Mouse (Mus musculus) CH12.LX (cell line): ENCODE measurements around the gene Ndp. TPM values are rescaled to one million over a fixed set of nuclear protein-coding genes. Genes with fewer than 3 reads are reported as not detected.

Source experiments
- DNase-seq: peaks from one replicate; pipeline ENCODE4 v3.0.0-alpha.2; 2013; ENCODE audit errors: extremely low read depth
- H3K27ac ChIP-seq: 2 replicates; pipeline ENCODE4 v1.5.1; 2012; ENCODE audit warnings: low read depth, mild to moderate bottlenecking, control low read depth, moderate library complexity; ENCODE audit not compliant: insufficient read depth
- H3K27me3 ChIP-seq: replicated peaks from 2 replicates; pipeline ENCODE3; 2012; ENCODE audit warnings: inconsistent platforms
- H3K36me3 ChIP-seq, 2 experiments: replicated peaks in 1 of 2; 2 replicates each; pipeline versions ENCODE3 to v1.6.1; 2012; ENCODE audit warnings: inconsistent platforms in 1 of 2, low read length in 1 of 2, mild to moderate bottlenecking in 1 of 2, mixed read lengths in 1 of 2, moderate library complexity in 1 of 2; ENCODE audit not compliant: control insufficient read depth in 1 of 2, insufficient read depth in 1 of 2
- H3K4me1 ChIP-seq, 2 experiments: 2 replicates each; pipeline ENCODE4 v1.6.1; 2012; ENCODE audit warnings: inconsistent platforms in 1 of 2, moderate library complexity in 1 of 2; ENCODE audit not compliant: insufficient read depth in 2 of 2, control insufficient read depth in 1 of 2
- H3K4me2 ChIP-seq: 2 replicates; pipeline ENCODE4 v1.6.1; 2012; ENCODE audit warnings: low read depth, mild to moderate bottlenecking, control low read depth; ENCODE audit not compliant: poor library complexity, insufficient read depth, severe bottlenecking
- H3K4me3 ChIP-seq, 3 experiments: fragments of 150-350 bp in 1 of 3; sonication (generic) in 1 of 3; replicated peaks in 1 of 3; 2 replicates each; pipeline versions ENCODE3 to v1.5.1; 2011 to 2012; ENCODE audit warnings: low read depth in 2 of 3, low read length in 2 of 3, mild to moderate bottlenecking in 2 of 3, moderate library complexity in 2 of 3, control low read depth in 1 of 3, improper control_type of control experiment in 1 of 3, inconsistent platforms in 1 of 3, mixed read lengths in 1 of 3; ENCODE audit not compliant: poor library complexity in 1 of 3
- H3K79me2 ChIP-seq: replicated peaks from 2 replicates; pipeline ENCODE4 v1.6.1; 2012; ENCODE audit warnings: mild to moderate bottlenecking, moderate library complexity; ENCODE audit not compliant: control insufficient read depth, poor library complexity, insufficient read depth, severe bottlenecking; ENCODE audit errors: extremely low read depth
- H3K9ac ChIP-seq: 2 replicates; pipeline ENCODE4 v1.6.1; 2012; ENCODE audit warnings: low read depth, mild to moderate bottlenecking, control low read depth, moderate library complexity; ENCODE audit not compliant: insufficient read depth
- H3K9me3 ChIP-seq: replicated peaks from 2 replicates; pipeline ENCODE3; 2012; ENCODE audit warnings: low read length, inconsistent platforms, mixed read lengths
- BHLHE40 ChIP-seq: IDR thresholded peaks from 2 replicates; pipeline ENCODE4 v1.6.1; 2011; ENCODE audit warnings: mild to moderate bottlenecking, low read depth, low read length, improper control_type of control experiment
- CHD1 ChIP-seq: IDR thresholded peaks from 2 replicates; pipeline ENCODE4 v1.6.1; 2012; ENCODE audit warnings: low read depth, low read length, improper control_type of control experiment, inconsistent platforms
- CTCF ChIP-seq, 2 experiments: IDR thresholded peaks in 1 of 2; conservative IDR thresholded peaks in 1 of 2; 2 replicates each; pipeline ENCODE4 v1.5.1; 2011 to 2012; ENCODE audit warnings: low read depth in 2 of 2, low read length in 2 of 2, improper control_type of control experiment in 1 of 2, inconsistent platforms in 1 of 2, mild to moderate bottlenecking in 1 of 2, moderate library complexity in 1 of 2
- E2F4 ChIP-seq: IDR thresholded peaks from 2 replicates; pipeline ENCODE4 v1.6.1; 2011; ENCODE audit warnings: low read depth, low read length, improper control_type of control experiment; ENCODE audit not compliant: insufficient replicate concordance
- ELF1 ChIP-seq: IDR thresholded peaks from 2 replicates; pipeline ENCODE4 v1.6.1; 2014; ENCODE audit warnings: low read depth, mild to moderate bottlenecking, inconsistent platforms, low read length, improper control_type of control experiment
- ETS1 ChIP-seq: conservative IDR thresholded peaks from 2 replicates; pipeline ENCODE4 v1.6.1; 2012; ENCODE audit warnings: low read depth, mild to moderate bottlenecking, inconsistent platforms, low read length, improper control_type of control experiment, moderate library complexity
- GABPA ChIP-seq: IDR thresholded peaks from 2 replicates; pipeline ENCODE4 v1.6.1; 2012; ENCODE audit warnings: low read depth, low read length, improper control_type of control experiment, inconsistent platforms; ENCODE audit not compliant: insufficient replicate concordance
- HCFC1 ChIP-seq: IDR thresholded peaks from 2 replicates; pipeline ENCODE4 v1.6.1; 2012; ENCODE audit warnings: low read depth, mild to moderate bottlenecking, inconsistent platforms, low read length, improper control_type of control experiment
- IRF4 ChIP-seq: IDR thresholded peaks from 2 replicates; pipeline ENCODE4 v1.6.1; 2014; ENCODE audit warnings: low read depth, mild to moderate bottlenecking, inconsistent platforms, low read length, improper control_type of control experiment
- JUND ChIP-seq: conservative IDR thresholded peaks from 2 replicates; pipeline ENCODE4 v1.6.1; 2011; ENCODE audit warnings: low read depth, low read length, improper control_type of control experiment
- KAT2A ChIP-seq: IDR thresholded peaks from 2 replicates; pipeline ENCODE4 v1.6.1; 2012; ENCODE audit warnings: low read length, improper control_type of control experiment, inconsistent platforms; ENCODE audit not compliant: insufficient replicate concordance
- MAX ChIP-seq: IDR thresholded peaks from 2 replicates; pipeline ENCODE4 v1.6.1; 2011; ENCODE audit warnings: low read length, improper control_type of control experiment
- MEF2A ChIP-seq: IDR thresholded peaks from 2 replicates; pipeline ENCODE4 v1.6.1; 2014; ENCODE audit warnings: low read depth, mild to moderate bottlenecking, inconsistent platforms, low read length, improper control_type of control experiment, borderline replicate concordance
- MXI1 ChIP-seq: IDR thresholded peaks from 2 replicates; pipeline ENCODE4 v1.6.1; 2011; ENCODE audit warnings: mild to moderate bottlenecking, low read depth, low read length, improper control_type of control experiment
- MYC ChIP-seq: IDR thresholded peaks from 2 replicates; pipeline ENCODE4 v1.6.1; 2011; ENCODE audit warnings: low read depth, mild to moderate bottlenecking, improper control_type of control experiment, low read length
- NRF1 ChIP-seq: IDR thresholded peaks from 2 replicates; pipeline ENCODE4 v1.6.1; 2014; ENCODE audit warnings: low read depth, mild to moderate bottlenecking, inconsistent platforms, low read length, improper control_type of control experiment, moderate library complexity
- RAD21 ChIP-seq: IDR thresholded peaks from 2 replicates; pipeline ENCODE4 v1.6.1; 2011; ENCODE audit warnings: low read depth, mild to moderate bottlenecking, low read length, improper control_type of control experiment, moderate library complexity
- SIN3A ChIP-seq: IDR thresholded peaks from 2 replicates; pipeline ENCODE4 v1.6.1; 2012; ENCODE audit warnings: low read length, improper control_type of control experiment, inconsistent platforms
- SMC3 ChIP-seq: IDR thresholded peaks from 2 replicates; pipeline ENCODE4 v1.6.1; 2011; ENCODE audit warnings: low read depth, low read length, improper control_type of control experiment
- TBP ChIP-seq: conservative IDR thresholded peaks from 2 replicates; pipeline ENCODE4 v1.6.1; 2011; ENCODE audit warnings: low read depth, low read length, improper control_type of control experiment
- TCF12 ChIP-seq: IDR thresholded peaks from 2 replicates; pipeline ENCODE4 v1.6.1; 2014; ENCODE audit warnings: low read depth, mild to moderate bottlenecking, inconsistent platforms, low read length, improper control_type of control experiment
- UBTF ChIP-seq: IDR thresholded peaks from 2 replicates; pipeline ENCODE4 v1.6.1; 2012; ENCODE audit warnings: low read depth, mild to moderate bottlenecking, inconsistent platforms, low read length, improper control_type of control experiment, moderate library complexity
- USF1 ChIP-seq: IDR thresholded peaks from 2 replicates; pipeline ENCODE4 v1.6.1; 2014; ENCODE audit warnings: low read depth, mild to moderate bottlenecking, inconsistent platforms, low read length, improper control_type of control experiment
- USF2 ChIP-seq: conservative IDR thresholded peaks from 2 replicates; pipeline ENCODE4 v1.6.1; 2011; ENCODE audit warnings: low read depth, low read length, improper control_type of control experiment
- ZC3H11A ChIP-seq: IDR thresholded peaks from 2 replicates; pipeline ENCODE4 v1.6.1; 2012; ENCODE audit warnings: low read depth, mild to moderate bottlenecking, inconsistent platforms, low read length, improper control_type of control experiment
- ZKSCAN1 ChIP-seq: IDR thresholded peaks from 2 replicates; pipeline ENCODE4 v1.6.1; 2012; ENCODE audit warnings: low read depth, inconsistent platforms, low read length, improper control_type of control experiment, borderline replicate concordance
- ZMIZ1 ChIP-seq: IDR thresholded peaks from 2 replicates; pipeline ENCODE4 v1.6.1; 2012; ENCODE audit warnings: low read depth, mild to moderate bottlenecking, inconsistent platforms, low read length, improper control_type of control experiment
- ZNF384 ChIP-seq: IDR thresholded peaks from 2 replicates; pipeline ENCODE4 v1.6.1; 2012; ENCODE audit warnings: low read depth, low read length, improper control_type of control experiment, inconsistent platforms
- dilution Hi-C: fragments of 300-500 bp; cut with MboI; formaldehyde crosslinking; loops from 2 replicates; pipeline ENCODE4 v1.14.3; 2020; ENCODE audit warnings: low sequenced_read_pairs; ENCODE audit not compliant: extremely low pct_unique_long_range_greater_than_20kb, extremely low pct_ligation_motif_present
- in situ Hi-C: fragments of 300-500 bp; cut with MboI; formaldehyde crosslinking; loops from 3 replicates; pipeline ENCODE4 v1.14.3; 2019; ENCODE audit warnings: low sequenced_read_pairs, low pct_ligation_motif_present, low pct_unique_long_range_greater_than_20kb, mixed read lengths
- polyA plus RNA-seq: library from polyadenylated mRNA; unstranded; fragments of >175 nt; gene quantifications from 2 replicates; pipeline ENCODE4 v1.2.1, GENCODE M21; 2012; ENCODE audit warnings: low read depth; ENCODE audit not compliant: insufficient read length
- total RNA-seq, 2 experiments: library from RNA; depleted of rRNA; stranded (reverse); fragments of 300-350 nt in 1 of 2; fragments of >200 nt in 1 of 2; gene quantifications; 2 replicates each; pipeline ENCODE4 v1.2.3; 2012 to 2014

Ndp gene
- total RNA-seq (2012; rRNA removed) = not detected in 2 replicates
- not detected in 2 replicates for total RNA-seq (2014; rRNA removed)
- not detected in 2 replicates for polyA plus RNA-seq

- Histone ChIP-seq H3K36me3 (no peaks in the 10 kb centered on the region), H3K4me3 (no peak within 1 kb of the TSS), H3K27me3 (no peaks in the 10 kb centered on the region), H3K9me3 (no peaks in the 10 kb centered on the region), H3K79me2 (no peaks in the 10 kb centered on the region), H3K27ac (no peak within 1 kb of the TSS), H3K4me2 (no peak within 1 kb of the TSS), H3K4me1 (no peaks in the 10 kb centered on the region), H3K9ac (no peak within 1 kb of the TSS)
- in situ Hi-C loops (no loop called here), dilution Hi-C loops (no loop called here)
- no peak for TF ChIP-seq UBTF
- no peak for TF ChIP-seq ETS1
- TF ChIP-seq KAT2A = no peak
- TF ChIP-seq NRF1 = no peak
- no peak for TF ChIP-seq ZNF384
- TF ChIP-seq MXI1 = no peak
- no peak for TF ChIP-seq HCFC1
- no peak for TF ChIP-seq USF1
- TF ChIP-seq TBP = no peak
- no peak for TF ChIP-seq ZKSCAN1
- TF ChIP-seq GABPA = no peak
- TF ChIP-seq E2F4 = no peak
- TF ChIP-seq MYC = no peak
- TF ChIP-seq SIN3A = no peak
- no peak for TF ChIP-seq CTCF (conservative IDR thresholded peaks at IDR 0.05 in 1 of 2, IDR thresholded peaks at IDR 0.05 in 1 of 2; ENCODE audit: low read depth in 2 of 2, low read length in 2 of 2)
- TF ChIP-seq ZC3H11A = no peak
- no peak for DNase-seq
Measured at GRCm38 (mm10) chrX:16911241-16911873, at the start of gene Ndp. Gene Ndp (minus strand): TSS chrX:16911774.

- in situ Hi-C loops = no loop called here
- dilution Hi-C loops = no loop called here
- Histone ChIP-seq H3K4me1 (no peaks in the 10 kb centered on the region), H3K9ac (no peak overlapping the region), H3K27me3 (no peaks in the 10 kb centered on the region), H3K27ac (no peak overlapping the region), H3K36me3 (no peaks in the 10 kb centered on the region), H3K79me2 (no peaks in the 10 kb centered on the region), H3K9me3 (no peaks in the 10 kb centered on the region), H3K4me3 (no peak overlapping the region), H3K4me2 (no peak overlapping the region)
- DNase-seq = no peak
- no peak for TF ChIP-seq SIN3A
- TF ChIP-seq SMC3 = no peak
- TF ChIP-seq ZNF384 = no peak
- no peak for TF ChIP-seq USF2
- no peak for TF ChIP-seq IRF4
- TF ChIP-seq CHD1 = no peak
- TF ChIP-seq TCF12 = no peak
- TF ChIP-seq ZC3H11A = no peak
- no peak for TF ChIP-seq BHLHE40
- no peak for TF ChIP-seq MEF2A
- TF ChIP-seq CTCF (conservative IDR thresholded peaks at IDR 0.05 in 1 of 2, IDR thresholded peaks at IDR 0.05 in 1 of 2; ENCODE audit: low read depth in 2 of 2, low read length in 2 of 2) = no peak
- no peak for TF ChIP-seq ELF1
- TF ChIP-seq TBP = no peak
- TF ChIP-seq ZMIZ1 = no peak
- TF ChIP-seq RAD21 = no peak
- TF ChIP-seq MAX = no peak
- no peak for TF ChIP-seq JUND
- TF ChIP-seq, all 38 proteins: peak for 0
Measured at GRCm38 (mm10) chrX:16954767-16955166, 43.2 kb upstream of the Ndp start.
